Mouse (Mus musculus): ENCODE data around the gene Pole3. TPM values are rescaled to one million over a fixed set of nuclear protein-coding genes. Genes with fewer than 3 reads are reported as not detected.

Gene Pole3
- polyA plus RNA-seq, 2 experiments = 51.4 to 77.9 TPM

GRCm38 (mm10) chr4:62501534-62501933, 23.3 kb downstream of the Pole3 start:
- peak overlapping the region; percentile 56 for H3K4me2 ChIP-seq (replicated peaks; ENCODE audit: low read depth, low read length, severe bottlenecking)
- 3% methylated on average over 7 of the region's 7 CpGs for WGBS
- TF ChIP-seq POLR2A (IDR thresholded peaks at IDR 0.05; ENCODE audit: borderline replicate concordance, extremely low read depth, insufficient read depth, insufficient read length) = no peak
- ATAC-seq (ENCODE audit: low FRiP score, low read depth) = peak; percentile 25
- no peaks in the 10 kb centered on the region for H3K9me3 ChIP-seq (ENCODE audit: control insufficient read depth, low read length)
- H3K4me3 ChIP-seq (replicated peaks; ENCODE audit: low read length) = peak overlapping the region; percentile 79
- H3K27ac ChIP-seq (replicated peaks; ENCODE audit: low read depth, low read length) = peak overlapping the region; percentile 82
- H3K4me1 ChIP-seq (ENCODE audit: control insufficient read depth, insufficient read depth, low read length) = peaks cover 13% of the 10 kb centered on the region
- DNase-seq (ENCODE audit: low spot score) = no peak
- no peaks in the 10 kb centered on the region for H3K27me3 ChIP-seq (ENCODE audit: control insufficient read depth, insufficient read depth, low read length)
- peaks cover 22% of the 10 kb centered on the region for H3K36me3 ChIP-seq (ENCODE audit: control insufficient read depth, insufficient read depth, low read length)
- peak overlapping the region; percentile 73 for H3K9ac ChIP-seq (ENCODE audit: low read depth, low read length, severe bottlenecking)

GRCm38 (mm10) chr4:62500799-62501198, 24.1 kb downstream of the Pole3 start:
- WGBS = 70% methylated on average over 4 of the region's 4 CpGs
- Histone ChIP-seq H3K4me3 (replicated peaks; ENCODE audit: low read length) (no peak overlapping the region), H3K27me3 (ENCODE audit: control insufficient read depth, insufficient read depth, low read length) (no peaks in the 10 kb centered on the region), H3K4me2 (replicated peaks; ENCODE audit: low read depth, low read length, severe bottlenecking) (no peak overlapping the region), H3K9me3 (ENCODE audit: control insufficient read depth, low read length) (no peaks in the 10 kb centered on the region), H3K9ac (ENCODE audit: low read depth, low read length, severe bottlenecking) (no peak overlapping the region), H3K36me3 (ENCODE audit: control insufficient read depth, insufficient read depth, low read length) (peaks cover 22% of the 10 kb centered on the region), H3K4me1 (ENCODE audit: control insufficient read depth, insufficient read depth, low read length) (peaks cover 13% of the 10 kb centered on the region), H3K27ac (replicated peaks; ENCODE audit: low read depth, low read length) (no peak overlapping the region)
- TF ChIP-seq POLR2A (IDR thresholded peaks at IDR 0.05; ENCODE audit: borderline replicate concordance, extremely low read depth, insufficient read depth, insufficient read length) = no peak
- DNase-seq (ENCODE audit: low spot score) = no peak
- no peak for ATAC-seq (ENCODE audit: low FRiP score, low read depth)

- DNase-seq (ENCODE audit: low spot score) (no peak), ATAC-seq (ENCODE audit: low FRiP score, low read depth) (no peak)
- peaks cover 10% of the 10 kb centered on the region for H3K4me1 ChIP-seq (ENCODE audit: control insufficient read depth, insufficient read depth, low read length)
- no peak overlapping the region for H3K4me2 ChIP-seq (replicated peaks; ENCODE audit: low read depth, low read length, severe bottlenecking)
- no peak overlapping the region for H3K27ac ChIP-seq (replicated peaks; ENCODE audit: low read depth, low read length)
- H3K27me3 ChIP-seq (ENCODE audit: control insufficient read depth, insufficient read depth, low read length) = no peaks in the 10 kb centered on the region
- H3K9ac ChIP-seq (ENCODE audit: low read depth, low read length, severe bottlenecking) = no peak overlapping the region
- H3K36me3 ChIP-seq (ENCODE audit: control insufficient read depth, insufficient read depth, low read length) = peaks cover 22% of the 10 kb centered on the region
- no peak for TF ChIP-seq POLR2A (IDR thresholded peaks at IDR 0.05; ENCODE audit: borderline replicate concordance, extremely low read depth, insufficient read depth, insufficient read length)
- 72% methylated on average over 8 of the region's 8 CpGs for WGBS
- no peaks in the 10 kb centered on the region for H3K9me3 ChIP-seq (ENCODE audit: control insufficient read depth, low read length)
- no peak overlapping the region for H3K4me3 ChIP-seq (replicated peaks; ENCODE audit: low read length)
These were observed 28.1 kb downstream of the Pole3 start for GRCm38 (mm10) chr4:62496815-62497214.

- Histone ChIP-seq H3K4me2 (replicated peaks; ENCODE audit: low read depth, low read length, severe bottlenecking) (no peak overlapping the region), H3K9me3 (ENCODE audit: control insufficient read depth, low read length) (no peaks in the 10 kb centered on the region), H3K27ac (replicated peaks; ENCODE audit: low read depth, low read length) (no peak overlapping the region), H3K9ac (ENCODE audit: low read depth, low read length, severe bottlenecking) (no peak overlapping the region), H3K4me1 (ENCODE audit: control insufficient read depth, insufficient read depth, low read length) (peaks cover 4% of the 10 kb centered on the region), H3K4me3 (replicated peaks; ENCODE audit: low read length) (no peak overlapping the region), H3K36me3 (ENCODE audit: control insufficient read depth, insufficient read depth, low read length) (peaks cover 22% of the 10 kb centered on the region), H3K27me3 (ENCODE audit: control insufficient read depth, insufficient read depth, low read length) (no peaks in the 10 kb centered on the region)
- DNase-seq (ENCODE audit: low spot score) = no peak
- ATAC-seq (ENCODE audit: low FRiP score, low read depth) = no peak
- 78% methylated on average over 8 of the region's 8 CpGs for WGBS
- no peak for TF ChIP-seq POLR2A (IDR thresholded peaks at IDR 0.05; ENCODE audit: borderline replicate concordance, extremely low read depth, insufficient read depth, insufficient read length)
These were observed 28.9 kb downstream of the Pole3 start for GRCm38 (mm10) chr4:62495946-62496345.

- DNase-seq (ENCODE audit: low spot score) (no peak), ATAC-seq (ENCODE audit: low FRiP score, low read depth) (no peak)
- no peaks in the 10 kb centered on the region for H3K27me3 ChIP-seq (ENCODE audit: control insufficient read depth, insufficient read depth, low read length)
- no peak overlapping the region for H3K4me3 ChIP-seq (replicated peaks; ENCODE audit: low read length)
- H3K4me2 ChIP-seq (replicated peaks; ENCODE audit: low read depth, low read length, severe bottlenecking) = no peak overlapping the region
- WGBS = 62% methylated on average over 9 of the region's 9 CpGs
- H3K9me3 ChIP-seq (ENCODE audit: control insufficient read depth, low read length) = no peaks in the 10 kb centered on the region
- no peak for TF ChIP-seq POLR2A (IDR thresholded peaks at IDR 0.05; ENCODE audit: borderline replicate concordance, extremely low read depth, insufficient read depth, insufficient read length)
- no peak overlapping the region for H3K9ac ChIP-seq (ENCODE audit: low read depth, low read length, severe bottlenecking)
- H3K36me3 ChIP-seq (ENCODE audit: control insufficient read depth, insufficient read depth, low read length) = peaks cover 14% of the 10 kb centered on the region
- H3K4me1 ChIP-seq (ENCODE audit: control insufficient read depth, insufficient read depth, low read length) = no peaks in the 10 kb centered on the region
- no peak overlapping the region for H3K27ac ChIP-seq (replicated peaks; ENCODE audit: low read depth, low read length)
These were observed 30.6 kb downstream of the Pole3 start for GRCm38 (mm10) chr4:62494230-62494629.

GRCm38 (mm10) chr4:62492682-62493081, 32.2 kb downstream of the Pole3 start:
- no peak for TF ChIP-seq POLR2A (IDR thresholded peaks at IDR 0.05; ENCODE audit: borderline replicate concordance, extremely low read depth, insufficient read depth, insufficient read length)

More at GRCm38 (mm10) chr4:62492682-62493081, 32.2 kb downstream of the Pole3 start:
- no peak for DNase-seq (ENCODE audit: low spot score)
- Histone ChIP-seq H3K9me3 (ENCODE audit: control insufficient read depth, low read length) (no peaks in the 10 kb centered on the region), H3K4me1 (ENCODE audit: control insufficient read depth, insufficient read depth, low read length) (no peaks in the 10 kb centered on the region), H3K27ac (replicated peaks; ENCODE audit: low read depth, low read length) (no peak overlapping the region), H3K36me3 (ENCODE audit: control insufficient read depth, insufficient read depth, low read length) (0 out of 2 replicates have a peak, but pooled peaks cover under 1% of the 10 kb centered on the region), H3K4me3 (replicated peaks; ENCODE audit: low read length) (no peak overlapping the region), H3K27me3 (ENCODE audit: control insufficient read depth, insufficient read depth, low read length) (no peaks in the 10 kb centered on the region), H3K4me2 (replicated peaks; ENCODE audit: low read depth, low read length, severe bottlenecking) (no peak overlapping the region), H3K9ac (ENCODE audit: low read depth, low read length, severe bottlenecking) (no peak overlapping the region)
- ATAC-seq (ENCODE audit: low FRiP score, low read depth) = no peak
- 84% methylated on average over 2 of the region's 2 CpGs for WGBS

All from limb, embryonic 14.5 days (tissue).